Mouse (Mus musculus): ENCODE measurements around the gene Mettl1. TPM values are rescaled to one million over a fixed set of nuclear protein-coding genes. Genes with fewer than 3 reads are reported as not detected.
A peak's percentile ranks its signal among the peaks of the same experiment; 100 is the strongest.
"Not testable (repeated sequence)": the region's sequence is repeated elsewhere in the genome, so short reads cannot be mapped to it uniquely, and the experiment has no call there.

Gene Mettl1
- total and polyA plus RNA-seq, 2 experiments from 2014 or later, result 6.5 to 19.1 TPM

- Histone ChIP-seq H3K9ac (replicated peaks; ENCODE audit: low read length, poor library complexity, severe bottlenecking) (peak overlapping the region; percentile 59; the same call in 1 of the 2 replicates), H3K4me2 (ENCODE audit: low read depth, low read length, poor library complexity, severe bottlenecking) (peak overlapping the region; percentile 75), H3K27me3 (ENCODE audit: insufficient read depth, low read length) (no peaks in the 10 kb centered on the region), H3K9me3 (ENCODE audit: low read length) (no peaks in the 10 kb centered on the region), H3K36me3 (ENCODE audit: insufficient read depth, low read length) (peaks cover 22% of the 10 kb centered on the region), H3K4me1 (ENCODE audit: insufficient read depth, low read length) (peaks cover 8% of the 10 kb centered on the region; the same call in 1 of the 2 replicates), H3K4me3 (ENCODE audit: low read depth, low read length) (peak overlapping the region; percentile 45), H3K27ac (ENCODE audit: low read depth, low read length) (peak overlapping the region; percentile 85)
- DNase-seq (ENCODE audit: low spot score) (no peak), ATAC-seq (ENCODE audit: low FRiP score) (no peak)
- TF ChIP-seq CTCF (IDR thresholded peaks at IDR 0.05), result no peak
- 79% methylated on average over 9 of the region's 9 CpGs for WGBS
Observed at GRCm38 (mm10) chr10:127071203-127071602, 30.0 kb downstream of the Mettl1 start.

- peak; percentile 33; the same call in 1 of the 2 replicates for TF ChIP-seq CTCF (IDR thresholded peaks at IDR 0.05)
- not testable (repeated sequence) for H3K4me2 ChIP-seq (ENCODE audit: low read depth, low read length, poor library complexity, severe bottlenecking); H3K27me3 ChIP-seq (ENCODE audit: insufficient read depth, low read length); H3K27ac ChIP-seq (ENCODE audit: low read depth, low read length); ATAC-seq (ENCODE audit: low FRiP score); DNase-seq (ENCODE audit: low spot score); H3K9ac ChIP-seq (replicated peaks; ENCODE audit: low read length, poor library complexity, severe bottlenecking); H3K4me3 ChIP-seq (ENCODE audit: low read depth, low read length); H3K9me3 ChIP-seq (ENCODE audit: low read length); H3K4me1 ChIP-seq (ENCODE audit: insufficient read depth, low read length)
- 84% methylated on average over 4 of the region's 4 CpGs for WGBS
- H3K36me3 ChIP-seq (ENCODE audit: insufficient read depth, low read length), result peaks cover 13% of the 10 kb centered on the region
Observed at GRCm38 (mm10) chr10:127072270-127072669, 31.1 kb downstream of the Mettl1 start.

GRCm38 (mm10) chr10:127072969-127073368, 31.8 kb downstream of the Mettl1 start:
- not testable (repeated sequence) for H3K27ac ChIP-seq (ENCODE audit: low read depth, low read length); H3K27me3 ChIP-seq (ENCODE audit: insufficient read depth, low read length); H3K4me3 ChIP-seq (ENCODE audit: low read depth, low read length); H3K36me3 ChIP-seq (ENCODE audit: insufficient read depth, low read length); H3K9ac ChIP-seq (replicated peaks; ENCODE audit: low read length, poor library complexity, severe bottlenecking); H3K9me3 ChIP-seq (ENCODE audit: low read length); H3K4me1 ChIP-seq (ENCODE audit: insufficient read depth, low read length); H3K4me2 ChIP-seq (ENCODE audit: low read depth, low read length, poor library complexity, severe bottlenecking); DNase-seq (ENCODE audit: low spot score); ATAC-seq (ENCODE audit: low FRiP score)
- whole genome bisulfite sequencing, result 75% methylated on average over 2 of the region's 2 CpGs

- H3K9me3 ChIP-seq (ENCODE audit: low read length), result no peaks in the 10 kb centered on the region
- H3K27ac ChIP-seq (ENCODE audit: low read depth, low read length), result no peak overlapping the region
- 86% methylated on average over 1 of the region's 1 CpGs for WGBS
- DNase-seq (ENCODE audit: low spot score) (no peak), ATAC-seq (ENCODE audit: low FRiP score) (no peak)
- peaks cover 4% of the 10 kb centered on the region; the same call in 1 of the 2 replicates for H3K4me1 ChIP-seq (ENCODE audit: insufficient read depth, low read length)
- no peaks in the 10 kb centered on the region for H3K36me3 ChIP-seq (ENCODE audit: insufficient read depth, low read length)
- no peak overlapping the region for H3K4me2 ChIP-seq (ENCODE audit: low read depth, low read length, poor library complexity, severe bottlenecking)
- no peak overlapping the region for H3K4me3 ChIP-seq (ENCODE audit: low read depth, low read length)
- TF ChIP-seq CTCF (IDR thresholded peaks at IDR 0.05), result no peak
- no peak overlapping the region for H3K9ac ChIP-seq (replicated peaks; ENCODE audit: low read length, poor library complexity, severe bottlenecking)
- no peaks in the 10 kb centered on the region for H3K27me3 ChIP-seq (ENCODE audit: insufficient read depth, low read length)
Observed at GRCm38 (mm10) chr10:127073981-127074380, 32.8 kb downstream of the Mettl1 start.

- peak within 1 kb of the TSS; percentile 93; the same call in 1 of the 2 replicates for H3K4me2 ChIP-seq (ENCODE audit: low read depth, low read length, poor library complexity, severe bottlenecking)
- ATAC-seq (ENCODE audit: low FRiP score), result no peak
- TF ChIP-seq CTCF (IDR thresholded peaks at IDR 0.05), result no peak
- no peaks in the 10 kb centered on the region for H3K27me3 ChIP-seq (ENCODE audit: insufficient read depth, low read length)
- WGBS, result 74% methylated on average over 9 of the region's 9 CpGs
- H3K36me3 ChIP-seq (ENCODE audit: insufficient read depth, low read length), result no peaks in the 10 kb centered on the region
- H3K9me3 ChIP-seq (ENCODE audit: low read length), result no peaks in the 10 kb centered on the region
- no peak within 1 kb of the TSS for H3K9ac ChIP-seq (replicated peaks; ENCODE audit: low read length, poor library complexity, severe bottlenecking)
- no peak for DNase-seq (ENCODE audit: low spot score)
- H3K4me1 ChIP-seq (ENCODE audit: insufficient read depth, low read length), result peaks cover 4% of the 10 kb centered on the region; the same call in 1 of the 2 replicates
- H3K4me3 ChIP-seq (ENCODE audit: low read depth, low read length), result no peak within 1 kb of the TSS
- H3K27ac ChIP-seq (ENCODE audit: low read depth, low read length), result no peak within 1 kb of the TSS
Observed at GRCm38 (mm10) chr10:127075080-127075479, 33.9 kb downstream of the Mettl1 start, which contains the start of gene Agap2. Gene Agap2 (plus strand): TSS chr10:127075284.

GRCm38 (mm10) chr10:127075651-127076050, 34.4 kb downstream of the Mettl1 start:
- TF ChIP-seq CTCF (IDR thresholded peaks at IDR 0.05), result no peak
- Histone ChIP-seq H3K27me3 (ENCODE audit: insufficient read depth, low read length) (no peaks in the 10 kb centered on the region), H3K9me3 (ENCODE audit: low read length) (no peaks in the 10 kb centered on the region), H3K27ac (ENCODE audit: low read depth, low read length) (no peak overlapping the region), H3K4me3 (ENCODE audit: low read depth, low read length) (no peak overlapping the region), H3K36me3 (ENCODE audit: insufficient read depth, low read length) (no peaks in the 10 kb centered on the region), H3K4me2 (ENCODE audit: low read depth, low read length, poor library complexity, severe bottlenecking) (no peak overlapping the region), H3K4me1 (ENCODE audit: insufficient read depth, low read length) (peaks cover 8% of the 10 kb centered on the region; the same call in 1 of the 2 replicates), H3K9ac (replicated peaks; ENCODE audit: low read length, poor library complexity, severe bottlenecking) (no peak overlapping the region)
- DNase-seq (ENCODE audit: low spot score) (no peak), ATAC-seq (ENCODE audit: low FRiP score) (no peak)
- 77% methylated on average over 8 of the region's 8 CpGs for WGBS
